Comparison of ENCODE assay signal across 1 mouse cellular context in the genomic region with DNA sequence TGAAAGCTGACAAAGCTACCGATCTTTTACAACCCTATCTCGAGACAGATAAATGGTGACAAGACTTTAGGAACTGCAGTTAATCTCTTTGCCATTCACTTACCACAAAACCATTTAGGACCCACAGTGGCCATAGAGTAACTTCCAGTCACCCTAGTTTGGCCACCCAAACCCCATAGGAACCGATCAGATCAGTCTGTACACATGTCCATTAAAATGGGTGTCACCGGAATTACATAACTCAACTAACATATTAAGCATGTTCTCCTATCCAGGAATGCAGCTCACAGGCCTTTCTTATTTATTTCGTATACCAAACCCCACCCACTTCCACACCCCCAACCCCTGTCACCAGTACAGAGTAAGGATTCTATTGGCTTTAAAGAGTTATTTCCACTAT.
TF ChIP-seq lines count a peak whose summit lies in the region.

No protein-coding gene starts in this region.

TF ChIP-seq in MEL, 35 proteins besides CTCF, POLR2A, EP300 and RAD21 (continued from another document):
- no peak for TF ChIP-seq RCOR1 (IDR thresholded peaks at IDR 0.05; ENCODE audit: low read depth, low read length)
- peak; percentile 3; the same call in 1 of the 2 replicates for TF ChIP-seq ZMIZ1 (IDR thresholded peaks at IDR 0.05; ENCODE audit: low read depth, low read length)
